Mouse (Mus musculus): ENCODE data around the gene Ctcf. TPM values are rescaled to one million over a fixed set of nuclear protein-coding genes. Genes with fewer than 3 reads are reported as not detected.

Gene Ctcf
- total RNA-seq, 2 experiments from 2014 or later = 112 to 113 TPM

DNA sequence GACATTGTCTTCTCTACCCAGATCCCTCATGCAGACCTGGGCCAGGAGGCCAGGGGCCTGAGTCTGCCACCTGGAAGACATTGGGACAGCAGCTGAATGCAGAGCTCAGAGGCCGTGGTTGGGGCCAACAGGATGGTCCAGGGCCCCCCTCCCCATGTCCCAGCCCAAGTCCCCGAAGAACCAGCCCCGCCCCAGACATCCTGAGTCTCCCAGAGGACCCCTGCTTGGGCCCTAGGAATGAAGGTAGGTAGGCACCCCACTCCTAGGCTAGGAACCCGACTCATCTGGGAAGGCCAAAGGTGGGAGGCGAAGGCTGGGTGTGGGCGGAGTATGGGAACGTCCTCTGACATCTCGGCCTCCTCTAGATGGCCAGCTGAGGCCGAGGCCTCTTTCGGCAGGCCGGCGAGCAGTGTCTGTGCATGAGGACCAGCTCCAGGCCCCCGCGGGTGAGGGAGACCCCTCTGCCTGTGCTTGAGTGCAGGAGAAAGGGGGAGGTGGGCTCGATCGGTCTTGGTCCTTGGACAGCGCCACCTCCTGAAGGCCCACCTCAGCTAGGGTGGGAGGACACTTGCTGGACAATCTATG lies 60.9 kb downstream of the Ctcf start:
- no peak for ATAC-seq (replicated peaks; ENCODE audit: low FRiP score, low TSS enrichment, poor library complexity, severe bottlenecking)

GRCm38 (mm10) chr8:105698734-105699133 lies 62.4 kb downstream of the Ctcf start:
- no peak for ATAC-seq (replicated peaks; ENCODE audit: low FRiP score, low TSS enrichment, poor library complexity, severe bottlenecking)

- no peak for ATAC-seq (replicated peaks; ENCODE audit: low FRiP score, low TSS enrichment, poor library complexity, severe bottlenecking)
Measured at GRCm38 (mm10) chr8:105699488-105700215, 63.3 kb downstream of the Ctcf start.

GRCm38 (mm10) chr8:105700566-105700965 lies 64.2 kb downstream of the Ctcf start:
- peak; percentile 47 for ATAC-seq (replicated peaks; ENCODE audit: low FRiP score, low TSS enrichment, poor library complexity, severe bottlenecking)

- peak; percentile 72 for ATAC-seq (replicated peaks; ENCODE audit: low FRiP score, low TSS enrichment, poor library complexity, severe bottlenecking)
Measured at GRCm38 (mm10) chr8:105700966-105701824, 64.8 kb downstream of the Ctcf start, which contains the start of the genes Acd and Pard6a. Acd (minus strand) TSS chr8:105701102. Pard6a (plus strand) TSS chr8:105701148.

GRCm38 (mm10) chr8:105702001-105702401 lies 65.6 kb downstream of the Ctcf start:
- ATAC-seq (replicated peaks; ENCODE audit: low FRiP score, low TSS enrichment, poor library complexity, severe bottlenecking) = no peak

DNA sequence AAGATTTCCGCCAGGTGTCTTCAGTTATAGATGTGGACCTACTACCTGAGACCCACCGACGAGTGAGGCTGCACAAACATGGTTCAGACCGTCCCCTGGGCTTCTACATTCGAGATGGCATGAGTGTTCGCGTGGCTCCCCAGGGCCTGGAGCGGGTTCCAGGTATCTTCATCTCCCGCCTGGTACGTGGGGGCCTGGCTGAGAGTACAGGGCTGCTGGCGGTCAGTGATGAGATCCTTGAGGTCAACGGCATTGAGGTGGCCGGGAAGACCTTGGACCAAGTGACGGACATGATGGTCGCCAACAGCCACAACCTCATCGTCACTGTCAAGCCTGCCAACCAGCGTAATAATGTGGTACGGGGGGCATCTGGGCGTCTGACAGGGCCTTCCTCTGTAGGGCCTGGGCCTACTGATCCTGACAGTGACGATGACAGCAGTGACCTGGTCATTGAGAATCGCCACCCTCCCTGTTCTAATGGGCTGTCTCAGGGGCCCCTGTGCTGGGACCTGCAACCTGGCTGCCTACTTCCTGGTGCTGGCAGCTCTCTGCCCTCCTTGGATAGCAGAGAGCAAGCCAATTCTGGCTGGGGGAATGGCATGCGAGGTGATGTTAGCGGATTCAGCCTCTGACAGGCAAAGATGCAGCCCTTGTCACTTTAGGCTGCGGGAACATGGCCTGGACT lies 66.5 kb downstream of the Ctcf start:
- no peak for ATAC-seq (replicated peaks; ENCODE audit: low FRiP score, low TSS enrichment, poor library complexity, severe bottlenecking)

DNA sequence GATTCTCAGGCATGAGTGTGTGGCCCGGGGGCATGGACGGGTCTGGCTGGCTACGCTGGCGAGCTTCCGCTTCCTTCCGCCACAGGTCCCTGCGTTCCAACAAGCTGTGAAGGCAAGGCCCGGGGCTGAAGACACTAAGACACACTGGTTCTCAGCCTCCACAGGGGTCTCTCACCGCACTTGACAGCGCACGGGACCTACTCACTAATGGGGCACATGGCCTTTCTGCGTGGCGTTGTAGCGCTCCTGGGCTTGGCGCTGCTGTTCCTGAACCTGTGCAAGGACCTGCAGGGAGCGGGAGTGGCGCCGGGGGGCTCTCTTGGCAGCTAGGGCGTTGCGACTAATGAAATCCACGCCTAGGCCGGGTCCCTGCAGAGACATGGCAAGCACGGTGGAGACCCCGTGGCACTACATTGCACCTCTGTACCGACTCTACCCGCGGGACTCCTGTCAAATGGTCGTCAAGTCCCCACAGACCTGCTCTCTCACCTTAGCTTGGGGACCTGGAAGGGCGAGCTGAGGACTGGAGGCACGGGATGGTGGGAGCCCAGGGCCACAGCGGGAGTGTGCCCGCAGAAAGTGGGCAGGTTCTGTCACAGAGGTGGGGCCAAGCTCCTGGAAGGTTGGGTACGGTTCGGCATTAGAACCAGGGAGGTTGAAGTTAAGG lies 67.9 kb downstream of the Ctcf start:
- ATAC-seq (replicated peaks; ENCODE audit: low FRiP score, low TSS enrichment, poor library complexity, severe bottlenecking) = no peak

GRCm38 (mm10) chr8:105704955-105705354 lies 68.6 kb downstream of the Ctcf start:
- ATAC-seq (replicated peaks; ENCODE audit: low FRiP score, low TSS enrichment, poor library complexity, severe bottlenecking) = no peak

DNA sequence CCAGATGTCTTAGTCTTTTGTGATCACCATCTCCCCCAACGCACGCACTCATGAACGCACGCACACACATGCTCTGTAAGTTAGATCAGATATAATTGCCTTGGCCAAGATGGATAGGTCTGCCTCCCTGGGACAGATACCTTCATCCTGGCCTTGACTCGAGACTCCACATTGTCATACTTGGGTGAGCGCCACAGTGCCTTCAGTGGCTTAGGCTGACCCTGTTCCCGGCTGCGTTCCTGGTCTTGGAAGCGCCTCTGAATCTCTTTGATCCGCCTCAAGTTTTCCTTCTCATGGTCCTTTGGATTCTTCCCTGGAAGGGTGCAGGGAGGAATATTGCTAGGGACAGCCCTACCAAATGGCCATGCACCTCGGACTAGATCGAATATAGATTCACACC lies 70.1 kb downstream of the Ctcf start:
- ATAC-seq (replicated peaks; ENCODE audit: low FRiP score, low TSS enrichment, poor library complexity, severe bottlenecking) = no peak

GRCm38 (mm10) chr8:105707498-105708403 lies 71.4 kb downstream of the Ctcf start, which contains the start of the genes 4933405L10Rik and Enkd1:
4933405L10Rik (plus strand) TSS chr8:105707655.
Enkd1 (minus strand) TSS chr8:105708210.
- peak; percentile 66 for ATAC-seq (replicated peaks; ENCODE audit: low FRiP score, low TSS enrichment, poor library complexity, severe bottlenecking)

GRCm38 (mm10) chr8:105708675-105709074 lies 72.3 kb downstream of the Ctcf start:
- no peak for ATAC-seq (replicated peaks; ENCODE audit: low FRiP score, low TSS enrichment, poor library complexity, severe bottlenecking)

DNA sequence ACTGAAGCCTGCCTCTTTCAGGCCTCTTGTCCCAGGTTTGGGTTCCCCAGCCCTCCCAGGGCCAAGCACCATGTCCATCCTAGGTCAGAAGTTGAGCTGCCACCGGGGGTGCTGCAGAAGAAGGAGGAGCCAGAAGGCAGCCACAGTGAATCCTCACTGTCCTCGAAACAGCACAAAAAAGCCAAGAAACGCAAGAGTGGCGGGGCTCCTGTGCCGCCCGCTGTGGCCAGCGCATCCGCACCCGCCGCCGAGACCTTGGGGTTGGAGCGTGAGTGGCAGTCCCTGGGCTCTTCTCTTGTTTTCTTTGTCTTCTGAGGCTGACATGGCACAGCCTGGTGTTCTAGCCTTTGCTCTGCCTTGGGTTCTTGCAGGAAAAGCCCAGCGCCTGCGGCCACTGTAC lies 72.9 kb downstream of the Ctcf start:
- ATAC-seq (replicated peaks; ENCODE audit: low FRiP score, low TSS enrichment, poor library complexity, severe bottlenecking) = no peak

DNA sequence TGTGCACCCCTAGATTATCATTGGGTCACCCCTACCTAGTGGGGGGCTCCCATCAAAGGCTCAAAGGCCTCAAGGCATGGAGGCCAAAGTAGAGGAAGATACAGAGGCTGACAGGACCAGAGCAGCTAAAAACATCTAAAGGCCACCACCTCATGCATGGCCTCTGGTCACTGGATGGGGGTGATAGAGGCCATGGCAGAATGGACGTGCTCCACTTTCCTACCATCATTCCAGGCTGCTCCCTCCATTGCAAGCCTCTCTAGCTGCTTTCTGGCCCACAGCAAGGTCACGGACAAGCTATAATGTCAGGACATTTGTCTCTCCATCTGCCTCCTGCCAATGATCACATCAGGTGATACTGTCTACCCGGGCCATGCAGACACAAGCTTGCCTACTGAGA lies 75.9 kb downstream of the Ctcf start:
- no peak for ATAC-seq (replicated peaks; ENCODE audit: low FRiP score, low TSS enrichment, poor library complexity, severe bottlenecking)

GRCm38 (mm10) chr8:105714139-105714538 lies 77.8 kb downstream of the Ctcf start:
- peak; percentile 61 for ATAC-seq (replicated peaks; ENCODE audit: low FRiP score, low TSS enrichment, poor library complexity, severe bottlenecking)

DNA sequence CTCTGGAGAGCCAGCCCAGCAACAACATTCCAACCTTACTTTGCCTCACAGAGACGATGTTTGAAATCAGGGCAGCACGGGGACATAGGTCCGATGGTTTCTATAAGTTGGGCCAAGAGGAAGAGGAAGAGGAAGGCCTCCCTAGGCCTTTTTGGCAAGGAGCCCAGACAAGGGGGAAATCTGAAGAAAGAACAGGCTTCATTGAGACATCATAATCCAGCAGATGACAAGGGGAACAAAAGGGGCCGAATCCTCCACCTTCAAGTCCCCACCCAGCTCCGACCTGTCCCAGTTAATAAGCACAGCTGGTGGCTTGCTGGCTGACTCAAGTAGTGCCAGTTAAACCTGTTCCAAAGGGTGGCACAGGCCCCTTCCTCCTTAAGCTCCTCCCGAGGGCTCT lies 78.7 kb downstream of the Ctcf start:
- no peak for ATAC-seq (replicated peaks; ENCODE audit: low FRiP score, low TSS enrichment, poor library complexity, severe bottlenecking)

GRCm38 (mm10) chr8:105716302-105716945 lies 80.1 kb downstream of the Ctcf start:
- ATAC-seq (replicated peaks; ENCODE audit: low FRiP score, low TSS enrichment, poor library complexity, severe bottlenecking) = no peak

- ATAC-seq (replicated peaks; ENCODE audit: low FRiP score, low TSS enrichment, poor library complexity, severe bottlenecking) = no peak
Measured at GRCm38 (mm10) chr8:105719637-105720036, 83.3 kb downstream of the Ctcf start.
